Mouse (Mus musculus) adipocyte (in vitro differentiated cells): ENCODE results near the gene Dtnb.
"Not testable (repeated sequence)": the region's sequence is repeated elsewhere in the genome, so short reads cannot be mapped to it uniquely, and the experiment has no call there.

ENCODE experiments used
- DNase-seq: peaks from one replicate; pipeline ENCODE4 v3.0.0-alpha.2; 2016; ENCODE audit warnings: low spot score

Dtnb gene

GRCm38 (mm10) chr12:3571787-3572580 lies at the start of gene Dtnb:
Gene Dtnb, plus strand, starts transcription at chr12:3572381.
- DNase-seq = peak; percentile 46

GRCm38 (mm10) chr12:3525536-3525935 lies 46.6 kb upstream of the Dtnb start:
- no peak for DNase-seq

- DNase-seq = not testable (repeated sequence)
These were observed 36.7 kb upstream of the Dtnb start for GRCm38 (mm10) chr12:3535446-3535845.

- DNase-seq = peak; percentile 54
These were observed 34.6 kb upstream of the Dtnb start for GRCm38 (mm10) chr12:3537616-3538015.

- DNase-seq = no peak
These were observed 34.1 kb upstream of the Dtnb start for GRCm38 (mm10) chr12:3538036-3538435.

- no peak for DNase-seq
These were observed 32.6 kb upstream of the Dtnb start for GRCm38 (mm10) chr12:3539605-3540004.

GRCm38 (mm10) chr12:3540871-3541270 lies 31.3 kb upstream of the Dtnb start:
- no peak for DNase-seq

GRCm38 (mm10) chr12:3545451-3545850 lies 26.7 kb upstream of the Dtnb start:
- no peak for DNase-seq

- DNase-seq = no peak
These were observed 26.0 kb upstream of the Dtnb start for GRCm38 (mm10) chr12:3546121-3546658.

- DNase-seq = no peak
These were observed 25.4 kb upstream of the Dtnb start for GRCm38 (mm10) chr12:3546781-3547180.

GRCm38 (mm10) chr12:3547506-3547905 lies 24.7 kb upstream of the Dtnb start:
- DNase-seq = no peak

GRCm38 (mm10) chr12:3547911-3548310 lies 24.3 kb upstream of the Dtnb start:
- no peak for DNase-seq

GRCm38 (mm10) chr12:3548582-3549211 lies 23.5 kb upstream of the Dtnb start:
- no peak for DNase-seq

- no peak for DNase-seq
These were observed 21.9 kb upstream of the Dtnb start for GRCm38 (mm10) chr12:3550280-3550679.

- no peak for DNase-seq
These were observed 14.5 kb upstream of the Dtnb start for GRCm38 (mm10) chr12:3557414-3558319.

GRCm38 (mm10) chr12:3560596-3560995 lies 11.6 kb upstream of the Dtnb start:
- DNase-seq = peak; percentile 78

- no peak for DNase-seq
These were observed 11.1 kb upstream of the Dtnb start for GRCm38 (mm10) chr12:3561032-3561431.

GRCm38 (mm10) chr12:3562806-3563205 lies 9.4 kb upstream of the Dtnb start:
- DNase-seq = no peak

- DNase-seq = no peak
These were observed 8.5 kb upstream of the Dtnb start for GRCm38 (mm10) chr12:3563659-3564058.

GRCm38 (mm10) chr12:3568461-3568991 lies 3.7 kb upstream of the Dtnb start:
- DNase-seq = no peak

GRCm38 (mm10) chr12:3570711-3571400 lies 1.3 kb upstream of the Dtnb start:
- DNase-seq = no peak
